Mouse (Mus musculus): ENCODE measurements around the gene Rassf2.

GRCm38 (mm10) chr2:131945225-131945624 lies 84.8 kb downstream of the Rassf2 start:
- TF ChIP-seq POLR2A (IDR thresholded peaks at IDR 0.05; ENCODE audit: control insufficient read depth, extremely low read depth, insufficient read depth, low read length, poor library complexity) (no peak), CTCF (IDR thresholded peaks at IDR 0.05; ENCODE audit: borderline replicate concordance, control insufficient read depth, extremely low read depth, insufficient read depth, low read length, poor library complexity) (no peak)
